Mouse (Mus musculus) forebrain, embryonic 13.5 days (tissue): ENCODE results near the gene Pam16. TPM values are rescaled to one million over a fixed set of nuclear protein-coding genes. Genes with fewer than 3 reads are reported as not detected.

Experiments
- ATAC-seq: fragments of 200-750 bp; cut with Nextera tagmentation; 2 replicates; pipeline ENCODE4 v1.8.0; 2017
- H3K27ac ChIP-seq: fragments of 300-500 bp; sonication (generic); 2 replicates; pipeline ENCODE4 v1.5.1; 2015; ENCODE audit warnings: inconsistent platforms, mild to moderate bottlenecking, moderate library complexity
- H3K27me3 ChIP-seq: fragments of 300-500 bp; sonication (generic); 2 replicates; pipeline ENCODE4 v1.6.1; 2015; ENCODE audit warnings: mild to moderate bottlenecking, inconsistent platforms
- H3K36me3 ChIP-seq: fragments of 300-500 bp; sonication (generic); 2 replicates; pipeline ENCODE4 v1.6.1; 2015; ENCODE audit warnings: mild to moderate bottlenecking, inconsistent platforms; ENCODE audit not compliant: poor library complexity, severe bottlenecking
- H3K4me1 ChIP-seq: fragments of 300-500 bp; sonication (generic); 2 replicates; pipeline ENCODE4 v1.6.1; 2015; ENCODE audit warnings: inconsistent platforms
- H3K4me2 ChIP-seq: fragments of 300-500 bp; sonication (generic); 2 replicates; pipeline ENCODE4 v1.6.1; 2015; ENCODE audit warnings: inconsistent platforms, mild to moderate bottlenecking, moderate library complexity
- H3K4me3 ChIP-seq: fragments of 300-500 bp; sonication (generic); 2 replicates; pipeline ENCODE4 v1.5.1; 2015; ENCODE audit warnings: mild to moderate bottlenecking, inconsistent platforms
- H3K9ac ChIP-seq: fragments of 300-500 bp; sonication (generic); 2 replicates; pipeline ENCODE4 v1.6.1; 2015; ENCODE audit warnings: mild to moderate bottlenecking, inconsistent platforms
- H3K9me3 ChIP-seq: fragments of 300-500 bp; sonication (generic); replicated peaks from 2 replicates; pipeline ENCODE4 v1.6.1; 2016; ENCODE audit warnings: inconsistent platforms
- WGBS: fragments of 180-500 bp; shearing (Covaris S2); methylation state at CpG from one replicate; pipeline ENCODE4 v1.1.7; 2015; 5-methylcytosine and 5-hydroxymethylcytosine counted together
- polyA plus RNA-seq: library from polyadenylated mRNA; unstranded; fragments of >200 nt; fragmentation: Nextera tagmentation; extraction: Ambion mirVana; gene quantifications from 2 replicates; pipeline ENCODE4 v1.2.1, GENCODE M21; 2015

Pam16 gene
- polyA plus RNA-seq, 1 experiment from 2014 or later: 149 TPM

DNA sequence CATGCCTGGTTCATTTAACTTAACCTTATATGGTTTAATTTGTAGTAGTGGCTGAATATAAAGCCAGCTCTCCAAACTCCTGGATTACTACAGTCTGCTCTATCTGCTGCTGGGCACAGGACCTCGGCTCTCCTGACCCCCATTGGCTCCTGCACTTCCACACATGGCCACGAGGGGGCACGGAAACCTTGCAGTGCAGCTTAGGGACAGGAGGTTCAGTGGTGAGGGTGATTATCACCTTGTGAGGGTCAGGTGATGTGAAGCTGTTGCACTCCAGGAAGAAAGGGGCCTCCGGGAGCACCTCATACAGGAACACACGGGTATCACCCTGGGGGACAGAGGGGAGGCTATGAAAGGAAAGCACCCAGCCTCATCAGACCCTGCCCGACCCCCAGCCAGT is 5.2 kb upstream of the Pam16 start:
- Histone ChIP-seq H3K4me3 (no peak overlapping the region), H3K4me1 (0 out of 2 replicates have a peak, but pooled peaks cover 3% of the 10 kb centered on the region), H3K27ac (no peak overlapping the region), H3K4me2 (no peak overlapping the region), H3K27me3 (no peaks in the 10 kb centered on the region), H3K36me3 (peaks cover 29% of the 10 kb centered on the region), H3K9me3 (no peaks in the 10 kb centered on the region), H3K9ac (no peak overlapping the region)
- WGBS: 24% methylated on average over 6 of the region's 6 CpGs
- ATAC-seq: peak; percentile 25

DNA sequence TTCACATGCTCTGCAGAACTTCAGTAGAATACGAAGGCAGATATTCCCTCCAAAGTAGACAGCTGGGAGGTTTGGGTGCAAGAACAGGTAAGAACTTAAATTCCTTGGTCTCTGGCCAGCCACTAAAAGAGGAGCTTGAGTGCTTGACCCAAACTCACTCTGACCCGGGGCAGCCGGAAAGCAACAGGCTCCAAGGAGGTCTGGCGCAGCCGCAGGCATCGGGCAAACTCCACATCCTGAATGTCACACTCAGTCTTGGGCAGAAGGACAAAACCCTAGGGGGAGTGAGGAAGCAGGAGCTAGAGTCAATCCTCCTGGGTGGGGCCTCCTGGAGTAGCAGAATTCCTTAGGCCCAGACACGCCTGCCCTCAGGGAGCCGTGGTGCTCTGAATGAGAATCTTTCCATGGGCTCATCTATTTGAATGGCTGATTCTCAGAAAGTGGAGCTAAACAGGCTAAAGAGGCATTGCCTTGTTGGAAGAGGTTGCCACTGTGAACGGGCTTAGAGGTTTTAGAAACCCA is 4.2 kb upstream of the Pam16 start:
- H3K9me3 ChIP-seq: no peaks in the 10 kb centered on the region
- peaks cover 6% of the 10 kb centered on the region for H3K4me1 ChIP-seq
- no peak overlapping the region for H3K9ac ChIP-seq
- no peak for ATAC-seq
- no peak overlapping the region for H3K4me2 ChIP-seq
- peaks cover 28% of the 10 kb centered on the region for H3K36me3 ChIP-seq
- no peak overlapping the region for H3K4me3 ChIP-seq
- WGBS: 90% methylated on average over 9 of the region's 9 CpGs
- H3K27ac ChIP-seq: no peak overlapping the region
- no peaks in the 10 kb centered on the region for H3K27me3 ChIP-seq

- Histone ChIP-seq H3K27me3 (no peaks in the 10 kb centered on the region), H3K9ac (no peak overlapping the region), H3K9me3 (no peaks in the 10 kb centered on the region), H3K4me3 (no peak overlapping the region), H3K4me2 (no peak overlapping the region), H3K36me3 (peaks cover 17% of the 10 kb centered on the region; the same call in 1 of the 2 replicates), H3K4me1 (peaks cover 19% of the 10 kb centered on the region), H3K27ac (no peak overlapping the region)
- no peak for ATAC-seq
- WGBS: 93% methylated on average over 6 of the region's 6 CpGs
Observed at GRCm38 (mm10) chr16:4627105-4627504, 2.3 kb upstream of the Pam16 start.

DNA sequence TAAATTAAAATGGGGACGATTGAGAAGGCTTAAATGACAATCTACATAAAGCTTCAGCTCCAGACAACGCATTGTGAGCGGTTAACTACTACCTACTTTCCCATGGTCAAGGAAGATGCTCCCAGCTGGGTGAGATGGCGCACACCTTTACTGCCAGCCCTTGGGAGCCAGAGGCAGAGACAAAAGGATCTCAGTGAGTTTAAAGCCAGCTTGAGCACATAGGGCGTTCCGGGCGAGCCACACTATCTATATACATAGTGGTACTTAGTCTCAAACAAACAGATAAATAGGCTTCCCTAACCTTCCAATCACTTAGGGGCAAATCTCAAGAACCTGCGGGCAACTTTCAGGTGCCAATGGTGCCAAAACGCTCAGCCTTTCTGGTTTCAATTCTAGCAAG is 714 bp downstream of the Pam16 start:
- Histone ChIP-seq H3K9me3 (no peaks in the 10 kb centered on the region), H3K4me3 (peak overlapping the region; percentile 74), H3K4me2 (peak overlapping the region; percentile 79), H3K27ac (peak overlapping the region; percentile 54), H3K36me3 (peaks cover 28% of the 10 kb centered on the region), H3K27me3 (no peaks in the 10 kb centered on the region), H3K4me1 (peaks cover 19% of the 10 kb centered on the region), H3K9ac (peak overlapping the region; percentile 86)
- 22% methylated on average over 9 of the region's 9 CpGs for whole genome bisulfite sequencing
- ATAC-seq: peak; percentile 11; the same call in 1 of the 2 replicates

DNA sequence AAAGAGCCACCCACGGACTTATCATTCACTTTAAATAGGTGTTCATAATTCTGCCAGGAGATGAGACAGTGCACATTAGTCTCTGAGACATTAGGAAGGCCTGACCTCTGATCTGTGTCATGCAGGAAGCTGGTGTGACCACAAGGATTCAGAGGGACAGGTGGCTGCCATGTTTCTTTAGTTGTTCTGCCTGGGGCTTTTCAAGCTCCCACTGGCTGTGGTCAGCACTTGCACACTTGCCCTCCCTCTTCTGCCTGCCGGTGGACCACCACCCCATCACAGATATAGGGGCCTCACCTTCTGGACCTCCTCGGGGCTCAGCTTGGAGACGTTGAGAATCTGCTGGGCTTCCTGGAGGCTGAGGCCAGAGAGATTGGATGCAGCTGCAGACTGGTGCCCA is 8.0 kb downstream of the Pam16 start:
- no peak overlapping the region for H3K9ac ChIP-seq
- WGBS: 83% methylated on average over 4 of the region's 4 CpGs
- no peaks in the 10 kb centered on the region for H3K9me3 ChIP-seq
- H3K4me1 ChIP-seq: no peaks in the 10 kb centered on the region
- no peak overlapping the region for H3K4me2 ChIP-seq
- no peak for ATAC-seq
- no peaks in the 10 kb centered on the region for H3K27me3 ChIP-seq
- no peak overlapping the region for H3K27ac ChIP-seq
- H3K4me3 ChIP-seq: no peak overlapping the region
- peaks cover 80% of the 10 kb centered on the region for H3K36me3 ChIP-seq

DNA sequence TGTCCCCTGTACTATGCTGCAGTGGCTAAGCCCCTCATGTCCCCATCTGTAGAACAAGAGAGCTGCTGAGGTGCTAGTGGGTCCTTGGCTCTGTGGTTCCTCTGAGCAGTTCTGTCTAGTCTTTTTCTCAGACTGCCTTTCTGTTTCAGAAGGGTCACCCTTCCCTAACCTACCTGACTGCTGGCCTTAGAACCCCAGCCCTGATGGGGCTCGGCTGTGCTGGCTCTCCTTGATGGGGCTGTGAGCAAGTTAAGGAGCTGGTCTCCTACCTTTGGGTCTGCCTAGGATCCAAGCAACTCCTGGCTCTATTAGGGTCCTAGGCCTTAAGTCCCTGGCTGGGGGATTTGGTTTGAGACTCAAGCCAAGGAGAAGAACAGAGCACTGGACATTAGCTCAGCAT is 9.5 kb downstream of the Pam16 start:
- Histone ChIP-seq H3K9ac (no peak overlapping the region), H3K4me2 (no peak overlapping the region), H3K27me3 (no peaks in the 10 kb centered on the region), H3K9me3 (no peaks in the 10 kb centered on the region), H3K4me3 (no peak overlapping the region), H3K4me1 (no peaks in the 10 kb centered on the region), H3K27ac (no peak overlapping the region), H3K36me3 (peaks cover 92% of the 10 kb centered on the region)
- WGBS: 96% methylated on average over 1 of the region's 1 CpGs
- ATAC-seq: no peak

GRCm38 (mm10) chr16:4614639-4615038 is 10.1 kb downstream of the Pam16 start:
- H3K9ac ChIP-seq: no peak overlapping the region
- ATAC-seq: no peak
- H3K4me2 ChIP-seq: no peak overlapping the region
- WGBS: 90% methylated on average over 3 of the region's 3 CpGs
- H3K4me3 ChIP-seq: no peak overlapping the region
- no peaks in the 10 kb centered on the region for H3K9me3 ChIP-seq
- no peaks in the 10 kb centered on the region for H3K4me1 ChIP-seq
- no peaks in the 10 kb centered on the region for H3K27me3 ChIP-seq
- peaks cover 92% of the 10 kb centered on the region for H3K36me3 ChIP-seq
- H3K27ac ChIP-seq: no peak overlapping the region

DNA sequence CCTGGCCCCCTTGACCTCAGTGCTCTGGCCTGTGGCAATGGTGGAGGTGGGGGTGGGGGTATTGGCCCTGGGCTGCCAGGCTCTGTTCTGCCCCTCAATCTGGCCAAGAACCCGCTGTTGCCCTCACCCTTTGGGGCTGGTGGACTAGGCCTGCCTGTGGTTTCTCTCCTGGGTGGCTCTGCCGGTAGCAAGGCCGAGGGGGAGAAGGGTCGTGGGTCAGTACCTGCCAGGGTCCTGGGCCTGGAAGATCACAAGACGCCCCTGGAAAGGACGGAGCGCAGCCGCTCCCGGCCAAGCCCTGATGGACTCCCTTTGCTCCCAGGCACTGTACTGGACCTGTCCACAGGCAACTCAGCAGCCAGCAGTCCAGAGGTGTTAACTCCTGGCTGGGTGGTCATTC is 11.1 kb downstream of the Pam16 start:
- peaks cover 93% of the 10 kb centered on the region for H3K36me3 ChIP-seq
- 96% methylated on average over 9 of the region's 9 CpGs for WGBS

DNA sequence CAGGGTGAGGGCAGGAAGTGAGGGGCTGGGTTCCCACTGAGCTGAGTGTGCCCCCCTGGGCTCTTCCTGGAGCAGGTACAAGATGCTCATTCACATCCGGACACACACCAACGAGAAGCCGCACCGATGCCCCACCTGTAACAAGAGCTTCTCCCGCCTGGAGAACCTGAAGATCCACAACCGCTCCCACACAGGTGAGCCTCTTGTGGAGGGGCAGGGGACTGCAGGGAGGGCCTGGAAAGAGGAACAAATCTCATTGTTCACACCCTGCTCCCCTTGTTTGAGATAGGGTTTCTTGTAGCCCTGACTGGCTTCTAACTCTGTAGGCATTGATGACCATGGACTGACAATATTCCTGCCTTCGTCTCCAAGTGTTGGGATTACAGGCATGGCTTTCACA is 13.1 kb downstream of the Pam16 start:
- ATAC-seq: no peak
- no peaks in the 10 kb centered on the region for H3K27me3 ChIP-seq
- H3K4me2 ChIP-seq: no peak overlapping the region
- no peak overlapping the region for H3K4me3 ChIP-seq
- no peak overlapping the region for H3K9ac ChIP-seq
- peaks cover 78% of the 10 kb centered on the region for H3K36me3 ChIP-seq
- H3K27ac ChIP-seq: no peak overlapping the region
- WGBS: 93% methylated on average over 7 of the region's 7 CpGs
- H3K4me1 ChIP-seq: peaks cover 10% of the 10 kb centered on the region
- no peaks in the 10 kb centered on the region for H3K9me3 ChIP-seq

More for the DNA sequence above, 11.1 kb downstream of the Pam16 start:
- no peak overlapping the region for H3K4me2 ChIP-seq
- H3K4me1 ChIP-seq: no peaks in the 10 kb centered on the region
- H3K27ac ChIP-seq: no peak overlapping the region
- no peaks in the 10 kb centered on the region for H3K9me3 ChIP-seq
- no peak for ATAC-seq
- no peaks in the 10 kb centered on the region for H3K27me3 ChIP-seq
- H3K4me3 ChIP-seq: no peak overlapping the region
- H3K9ac ChIP-seq: no peak overlapping the region

DNA sequence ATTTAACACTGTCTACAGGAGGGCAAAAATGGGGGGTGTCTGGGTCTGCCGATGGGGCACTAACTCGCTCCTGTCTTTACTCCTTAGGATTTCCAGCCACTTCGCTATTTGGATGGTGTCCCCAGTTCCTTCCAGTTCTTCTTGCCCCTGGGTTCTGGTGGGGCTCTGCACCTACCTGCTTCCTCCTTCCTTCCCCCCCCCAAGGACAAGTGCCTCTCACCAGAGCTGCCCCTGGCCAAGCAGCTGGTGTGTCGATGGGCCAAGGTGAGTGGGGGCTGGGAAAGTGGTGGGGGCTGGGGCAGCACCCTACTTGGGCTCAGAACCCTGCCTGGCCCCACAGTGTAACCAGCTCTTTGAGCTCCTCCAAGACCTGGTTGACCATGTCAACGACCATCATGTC is 13.6 kb downstream of the Pam16 start:
- H3K9ac ChIP-seq: no peak overlapping the region
- peaks cover 73% of the 10 kb centered on the region for H3K36me3 ChIP-seq
- no peak for ATAC-seq

DNA sequence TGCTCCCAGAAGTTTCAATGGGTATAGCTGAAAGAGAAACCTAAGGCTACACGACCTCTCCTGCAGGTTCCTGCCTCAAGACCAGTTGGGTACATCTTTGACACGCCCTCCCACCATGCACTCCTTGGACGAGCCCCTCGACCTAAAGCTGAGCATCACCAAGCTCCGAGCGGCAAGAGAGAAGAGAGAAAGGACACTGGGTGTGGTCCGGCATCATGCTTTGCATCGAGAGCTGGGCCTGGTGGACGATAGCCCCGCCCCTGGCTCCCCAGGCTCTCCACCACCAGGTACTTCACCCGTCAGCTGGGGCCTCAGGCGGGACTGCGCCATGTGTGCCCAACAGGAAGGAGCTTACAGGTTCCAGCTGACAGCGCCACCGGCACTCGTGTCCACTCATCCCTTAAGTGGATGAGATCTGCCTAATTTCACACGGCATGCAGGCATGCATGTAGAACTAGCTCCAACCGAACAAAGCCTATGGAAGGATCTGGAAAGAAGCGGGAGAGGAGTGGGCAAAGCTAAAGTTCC is 16.2 kb downstream of the Pam16 start:
- H3K4me3 ChIP-seq: no peak overlapping the region
- H3K9ac ChIP-seq: no peak overlapping the region
- peaks cover 39% of the 10 kb centered on the region for H3K4me1 ChIP-seq
- H3K4me2 ChIP-seq: no peak overlapping the region
- H3K27me3 ChIP-seq: no peaks in the 10 kb centered on the region
- no peak for ATAC-seq
- peaks cover 47% of the 10 kb centered on the region for H3K36me3 ChIP-seq
- H3K9me3 ChIP-seq: no peaks in the 10 kb centered on the region
- H3K27ac ChIP-seq: no peak overlapping the region
- WGBS: 83% methylated on average over 19 of the region's 19 CpGs

More for the DNA sequence above, 13.6 kb downstream of the Pam16 start:
- Histone ChIP-seq H3K4me3 (no peak overlapping the region), H3K27me3 (no peaks in the 10 kb centered on the region), H3K27ac (no peak overlapping the region), H3K4me1 (peaks cover 15% of the 10 kb centered on the region), H3K4me2 (no peak overlapping the region), H3K9me3 (no peaks in the 10 kb centered on the region)
- WGBS: 94% methylated on average over 5 of the region's 5 CpGs

GRCm38 (mm10) chr16:4607818-4608531 is 16.8 kb downstream of the Pam16 start:
- Histone ChIP-seq H3K27me3 (no peaks in the 10 kb centered on the region), H3K9me3 (no peaks in the 10 kb centered on the region), H3K36me3 (peaks cover 41% of the 10 kb centered on the region), H3K9ac (no peak overlapping the region), H3K4me3 (no peak overlapping the region), H3K4me1 (peaks cover 45% of the 10 kb centered on the region), H3K27ac (no peak overlapping the region), H3K4me2 (no peak overlapping the region)
- WGBS: 60% methylated on average over 9 of the region's 9 CpGs
- peak; percentile 55 for ATAC-seq
